ENCODE assay signal across 18 mouse cellular contexts in genomic region chr3:6320818-6321504, GRCm38 (mm10).
DNase-seq lines count a peak whose midpoint lies in the region; TF ChIP-seq lines count a peak whose summit lies in the region.
"Had no signal": no experiment of that assay in that cellular context is flagged by ENCODE, and none has a peak within 500 bp of the region (broad histone marks: within the 10 kb centered on the region; RNA-seq: fewer than 3 reads in every experiment).

No protein-coding gene starts in this region.

- TF ChIP-seq RAD21 in MEL (IDR thresholded peaks at IDR 0.05; ENCODE audit: low read depth, low read length), result no peak

- TF ChIP-seq POLR2A in MEL (IDR thresholded peaks at IDR 0.05; ENCODE audit: control insufficient read depth in 1 of 2, insufficient read depth in 1 of 2, low read depth in 1 of 2, low read length in 2 of 2, poor library complexity in 1 of 2) (no peak), myocyte (IDR thresholded peaks at IDR 0.05; ENCODE audit: insufficient read length, low read depth) (no peak)

- peak in 1 of 2 experiments; percentile 63; a peak in 3 of 4 replicates for TF ChIP-seq EP300 in MEL (IDR thresholded peaks at IDR 0.05; ENCODE audit: low read depth in 1 of 2, low read length in 2 of 2)

- DNase-seq in gastrocnemius, adult 2 months, result no peak
- no peak for DNase-seq in gastrocnemius, postnatal 4 days (ENCODE audit: low spot score in 2 of 2)
- DNase-seq in MEL (ENCODE audit: low read depth, low spot score), result peak; percentile 53
- DNase-seq in fibroblast of lung, adult 2 months (ENCODE audit: low read depth), result peak; percentile 21
- DNase-seq in left cerebral cortex, adult 8-10 months (ENCODE audit: low spot score in 2 of 2), result no peak
- no peak for DNase-seq in cerebellum, postnatal 4 days (ENCODE audit: low spot score in 2 of 2)
- DNase-seq: adrenal gland, adult 2 months; cerebellum, postnatal 14 days; heart, postnatal 4 days; kidney, adult 9 months; liver; liver, postnatal 0 days; right cerebral cortex, postnatal 25 days had no signal

- no peak for TF ChIP-seq CTCF in gastrocnemius, adult 2 months (IDR thresholded peaks at IDR 0.05)
- TF ChIP-seq CTCF in MEL (IDR thresholded peaks at IDR 0.05 in 2 of 3, conservative IDR thresholded peaks at IDR 0.05 in 1 of 3; ENCODE audit: control insufficient read depth in 1 of 3, insufficient read depth in 1 of 3, low read depth in 2 of 3, low read length in 3 of 3, poor library complexity in 1 of 3, severe bottlenecking in 1 of 3), result no peak

- intact Hi-C loops in gastrocnemius, adult 2 months (cut with DNase I), result no loop called here

- H3K4me3 ChIP-seq in gastrocnemius, adult 2 months, result peak overlapping the region; percentile 23
- H3K4me3 ChIP-seq in MEL (ENCODE audit: control insufficient read depth in 1 of 2, insufficient read depth in 1 of 2, low read depth in 2 of 2, low read length in 2 of 2) (peak overlapping the region; percentile 35 to 99), myocyte (no peak overlapping the region)
- H3K4me3 ChIP-seq: heart, embryonic 13.5 days had no signal

- H3K27me3 ChIP-seq in MEL (ENCODE audit: control insufficient read depth in 1 of 2, insufficient read depth in 2 of 2, low read length in 2 of 2) (no peaks in the 10 kb centered on the region), myocyte (ENCODE audit: control insufficient read depth, insufficient read depth, insufficient read length) (no peaks in the 10 kb centered on the region)
- H3K27me3 ChIP-seq: heart, embryonic 13.5 days had no signal

- no peak overlapping the region for H3ac ChIP-seq in myocyte (ENCODE audit: control insufficient read depth, insufficient read length)

- 0 out of 2 replicates have a peak overlapping the region, but pooled peaks have one; percentile 9 for H3K27ac ChIP-seq in gastrocnemius, adult 2 months
- no peak overlapping the region for H3K27ac ChIP-seq in MEL (ENCODE audit: control insufficient read depth, low read depth, low read length)
- H3K27ac ChIP-seq: heart, embryonic 13.5 days; hindbrain, postnatal 0 days; stomach, postnatal 0 days had no signal

- H3K4me2 ChIP-seq in myocyte (ENCODE audit: low read depth), result peak overlapping the region; percentile 48
- H3K4me2 ChIP-seq: heart, embryonic 13.5 days; midbrain, embryonic 11.5 days had no signal

- H3K79me2 ChIP-seq in MEL (ENCODE audit: control insufficient read depth, insufficient read depth, low read length, poor library complexity) (no peaks in the 10 kb centered on the region), myocyte (ENCODE audit: control insufficient read depth, insufficient read depth) (no peaks in the 10 kb centered on the region)

- no peaks in the 10 kb centered on the region for H3K9me3 ChIP-seq in MEL (replicated peaks; ENCODE audit: insufficient read depth, low read length)
- H3K9me3 ChIP-seq: heart, embryonic 13.5 days had no signal

- H3K4me1 ChIP-seq in MEL (ENCODE audit: control insufficient read depth in 1 of 2, insufficient read depth in 2 of 2, low read length in 2 of 2), result peaks cover 0 to 5% of the 10 kb centered on the region in 2 experiments; a peak in 2 of 4 replicates
- H3K4me1 ChIP-seq: heart, embryonic 13.5 days had no signal

- H3K9ac ChIP-seq in MEL (ENCODE audit: control insufficient read depth, low read depth, low read length, poor library complexity, severe bottlenecking), result peak overlapping the region; percentile 40
- H3K9ac ChIP-seq: heart, embryonic 13.5 days; liver, postnatal 0 days had no signal

- peaks cover 0 to 5% of the 10 kb centered on the region in 2 experiments; a peak in 2 of 4 replicates for H3K36me3 ChIP-seq in MEL (ENCODE audit: control insufficient read depth in 1 of 2, insufficient read depth in 2 of 2, low read length in 2 of 2)
- H3K36me3 ChIP-seq in myocyte (ENCODE audit: control insufficient read depth, insufficient read depth), result no peaks in the 10 kb centered on the region
- H3K36me3 ChIP-seq: heart, embryonic 13.5 days had no signal

TF ChIP-seq in MEL, 35 proteins besides CTCF, POLR2A, EP300 and RAD21:
- TF ChIP-seq MYB (IDR thresholded peaks at IDR 0.05; ENCODE audit: low read depth, low read length) (peak; percentile 15; the same call in 1 of the 2 replicates), ZNF384 (IDR thresholded peaks at IDR 0.05; ENCODE audit: low read depth, low read length) (peak; percentile 58; the same call in 1 of the 2 replicates), RCOR1 (IDR thresholded peaks at IDR 0.05; ENCODE audit: low read depth, low read length) (peak; percentile 83), ETS1 (IDR thresholded peaks at IDR 0.05; ENCODE audit: low read depth, low read length) (peak; percentile 72), ZKSCAN1 (IDR thresholded peaks at IDR 0.05; ENCODE audit: low read depth, low read length) (no peak)

TF ChIP-seq in myocyte, 11 proteins besides CTCF, POLR2A, EP300 and RAD21:
- no peak for TF ChIP-seq TCF12 (IDR thresholded peaks at IDR 0.05; ENCODE audit: insufficient read depth, poor library complexity, severe bottlenecking)
- no peak for TF ChIP-seq SRF (IDR thresholded peaks at IDR 0.05; ENCODE audit: control insufficient read depth, insufficient read length, low read depth)
- no peak for TF ChIP-seq TCF3 (IDR thresholded peaks at IDR 0.05; ENCODE audit: insufficient read length, low read depth)
- TF ChIP-seq USF1 (IDR thresholded peaks at IDR 0.05; ENCODE audit: low read depth), result no peak
- no peak for TF ChIP-seq REST (IDR thresholded peaks at IDR 0.05; ENCODE audit: insufficient read depth, insufficient read length)
- no peak for TF ChIP-seq MYOG (IDR thresholded peaks at IDR 0.05; ENCODE audit: control insufficient read depth in 1 of 3, insufficient read depth in 1 of 3, insufficient read length in 2 of 3, low read depth in 2 of 3)
- no peak for TF ChIP-seq CEBPB (IDR thresholded peaks at IDR 0.05; ENCODE audit: insufficient read depth, poor library complexity, severe bottlenecking)

Comparison
In these comparisons a context has a peak if more than half of its experiments do, and no peak if none do; other contexts are left out.
1. DNase-seq: peak in MEL (single experiment) and fibroblast of lung, adult 2 months (single experiment); none in gastrocnemius, adult 2 months (single experiment), gastrocnemius, postnatal 4 days (0 of 2), left cerebral cortex, adult 8-10 months (0 of 2) and cerebellum, postnatal 4 days (0 of 2).